Mouse (Mus musculus): ENCODE measurements around the gene Vwa7.
"Not testable (repeated sequence)": the region's sequence is repeated elsewhere in the genome, so short reads cannot be mapped to it uniquely, and the experiment has no call there.

Gene Vwa7

DNA sequence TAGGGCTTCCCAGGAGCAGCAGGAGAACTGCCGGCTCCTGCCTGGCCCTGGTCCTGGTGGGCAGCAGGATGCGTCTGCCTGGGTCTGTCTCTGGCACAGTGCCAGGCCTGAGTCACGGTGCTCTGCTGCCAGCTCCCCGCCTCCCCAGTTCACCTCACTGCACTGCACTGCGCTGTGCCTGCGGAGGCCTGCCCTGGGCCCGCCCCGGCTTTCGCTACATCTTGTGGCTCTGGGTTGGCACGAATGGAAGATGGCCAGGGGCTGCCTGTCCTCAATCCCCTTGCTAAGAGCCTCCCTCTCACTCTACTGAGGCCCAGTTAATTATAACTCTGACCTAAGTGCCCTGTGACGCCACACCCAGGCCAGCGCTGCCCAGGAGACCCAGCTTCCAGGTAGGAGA lies at the start of gene Vwa7:
Gene Vwa7, plus strand, starts transcription at position 204 of the 400 bp plus-strand sequence.
- peak; percentile 63 for DNase-seq

DNA sequence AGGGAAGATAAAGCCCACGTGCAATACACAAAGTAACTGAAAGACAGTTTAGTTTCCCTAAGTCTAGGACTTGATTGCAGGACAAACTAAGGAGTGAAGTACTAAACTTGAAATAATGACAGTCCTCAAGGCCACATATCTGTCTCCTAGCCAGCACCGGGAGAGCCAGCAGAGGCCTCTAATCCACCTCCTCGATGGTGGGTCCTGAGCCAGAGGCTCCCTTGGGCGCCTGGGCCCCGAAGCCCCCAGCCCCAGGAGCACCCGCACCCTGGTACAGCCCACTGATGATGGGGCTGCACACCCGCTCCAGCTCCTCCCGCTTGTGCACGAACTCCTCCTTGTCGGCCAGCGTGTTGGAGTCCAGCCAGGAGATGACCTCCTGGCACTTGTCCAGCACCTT lies 46.6 kb upstream of the Vwa7 start, which contains the start of gene Gm20481:
Gene Gm20481, plus strand, starts transcription at position 91 of the 400 bp plus-strand sequence.
- DNase-seq, result not testable (repeated sequence)

DNA sequence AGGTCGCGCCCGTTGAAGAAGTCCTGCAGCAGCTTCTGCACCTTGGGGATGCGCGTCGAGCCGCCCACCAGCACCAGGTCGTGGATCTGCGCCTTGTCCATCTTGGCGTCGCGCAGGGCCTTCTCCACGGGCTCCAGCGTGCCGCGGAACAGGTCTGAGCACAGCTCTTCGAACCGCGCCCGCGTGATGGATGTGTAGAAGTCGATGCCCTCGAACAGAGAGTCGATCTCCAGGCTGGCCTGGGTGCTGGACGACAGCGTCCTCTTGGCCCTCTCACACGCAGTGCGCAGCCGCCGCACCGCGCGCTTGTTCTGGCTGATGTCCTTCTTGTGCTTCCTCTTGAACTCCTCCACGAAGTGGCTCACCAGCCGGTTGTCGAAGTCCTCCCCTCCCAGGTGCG lies 45.5 kb upstream of the Vwa7 start:
- DNase-seq, result not testable (repeated sequence)

DNA sequence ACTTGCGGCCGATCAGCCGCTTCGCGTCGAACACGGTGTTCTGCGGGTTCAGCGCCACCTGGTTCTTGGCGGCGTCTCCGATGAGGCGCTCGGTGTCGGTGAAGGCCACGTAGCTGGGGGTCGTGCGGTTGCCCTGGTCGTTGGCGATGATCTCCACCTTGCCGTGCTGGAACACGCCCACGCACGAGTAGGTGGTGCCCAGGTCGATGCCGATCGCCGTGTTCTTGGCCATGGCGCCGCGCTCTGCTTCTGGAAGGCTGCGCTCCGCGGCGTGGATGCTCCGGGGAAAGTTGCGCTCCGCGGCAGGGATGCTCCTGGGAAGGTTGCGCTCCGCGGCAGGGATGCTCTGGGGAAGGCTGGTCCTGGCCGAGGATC lies 44.7 kb upstream of the Vwa7 start:
- not testable (repeated sequence) for DNase-seq

DNA sequence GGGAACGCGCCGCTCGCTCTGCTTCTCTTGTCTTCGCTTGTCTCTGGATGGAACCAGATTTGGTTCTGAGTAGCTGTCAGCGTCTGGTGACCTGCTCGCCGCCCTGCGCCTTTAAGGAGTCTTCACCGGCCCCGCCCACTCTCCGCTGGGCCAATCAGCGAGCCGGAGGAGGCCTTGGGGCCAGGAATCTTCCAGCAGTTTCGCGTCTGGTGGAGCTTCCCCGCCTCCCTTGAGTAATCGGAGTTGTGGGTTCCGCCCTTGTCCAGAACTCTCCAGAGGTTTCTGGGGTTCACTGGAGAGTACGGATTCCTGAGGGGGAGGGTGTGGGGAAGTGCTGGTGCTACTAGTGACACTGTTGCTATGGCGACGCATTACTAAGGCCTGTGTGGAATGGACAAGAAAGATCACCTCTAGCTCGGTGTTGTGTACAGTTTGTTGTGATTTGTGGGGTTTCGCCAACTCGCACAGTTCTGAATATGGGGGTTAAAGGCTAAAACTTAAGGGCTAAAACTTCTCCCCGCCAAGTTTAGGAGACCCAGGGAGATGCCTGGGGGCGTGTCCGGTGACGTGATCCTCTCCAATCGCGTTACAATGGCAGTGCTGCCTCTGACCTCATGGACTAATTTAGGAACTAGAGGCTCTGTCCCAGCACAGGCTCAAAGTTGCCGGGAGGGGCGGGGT lies 44.2 kb upstream of the Vwa7 start, which contains the start of the genes Hspa1a and Hspa1l:
Gene Hspa1a, minus strand, starts transcription at position 88 of the 681 bp plus-strand sequence.
Gene Hspa1l, plus strand, starts transcription at position 635 of the 681 bp plus-strand sequence.
- DNase-seq, result peak; percentile 85

DNA sequence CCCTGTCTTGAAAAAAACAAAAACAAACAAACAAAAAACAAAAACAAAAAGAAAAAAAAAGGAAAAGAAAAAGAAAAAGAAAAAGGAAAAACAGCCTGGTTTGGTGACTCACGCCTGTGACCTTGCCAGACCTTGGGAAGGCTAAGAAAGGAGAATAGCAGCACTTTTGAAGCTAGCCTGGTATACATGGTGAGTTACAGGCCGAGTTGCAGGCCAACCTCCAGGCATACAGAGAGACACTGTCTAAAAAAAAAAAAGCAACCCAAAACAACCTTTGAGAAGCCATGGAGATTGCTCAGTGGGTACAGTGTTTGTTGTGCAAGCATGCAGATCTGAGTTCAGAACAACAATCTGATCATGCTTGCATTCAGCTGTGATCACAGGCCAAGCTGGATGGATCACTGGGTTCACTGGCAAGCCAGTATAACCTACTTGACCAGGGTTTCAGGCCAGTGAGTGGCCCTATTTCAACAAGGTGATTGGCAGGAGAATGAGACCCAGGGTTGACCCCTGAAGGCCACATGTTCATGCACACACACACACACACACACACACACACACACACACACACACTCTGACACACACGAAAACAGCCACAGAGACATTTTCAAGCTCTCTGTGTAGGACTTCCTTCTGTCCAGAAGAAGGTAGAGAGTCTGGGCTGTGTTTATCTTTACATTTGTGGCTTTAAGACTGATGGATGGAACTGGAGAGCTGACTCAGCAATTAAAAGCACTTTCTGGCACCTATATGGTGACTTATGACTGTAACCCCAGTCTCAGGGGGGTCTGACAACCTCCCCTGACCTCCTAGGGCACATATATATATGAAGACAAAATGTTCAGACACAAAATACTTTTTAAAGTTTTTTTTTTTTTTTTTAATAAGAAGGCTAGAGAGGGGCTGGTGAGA lies 40.5 kb upstream of the Vwa7 start:
- DNase-seq, result no peak

DNA sequence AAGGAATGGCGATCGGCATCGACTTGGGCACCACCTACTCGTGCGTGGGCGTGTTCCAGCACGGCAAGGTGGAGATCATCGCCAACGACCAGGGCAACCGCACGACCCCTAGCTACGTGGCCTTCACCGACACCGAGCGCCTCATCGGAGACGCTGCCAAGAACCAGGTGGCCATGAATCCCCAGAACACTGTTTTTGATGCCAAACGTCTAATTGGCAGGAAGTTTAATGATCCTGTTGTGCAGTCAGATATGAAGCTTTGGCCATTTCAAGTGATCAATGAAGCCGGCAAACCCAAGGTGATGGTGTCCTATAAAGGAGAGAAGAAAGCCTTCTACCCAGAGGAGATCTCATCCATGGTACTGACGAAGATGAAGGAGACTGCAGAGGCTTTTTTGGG lies 39.4 kb upstream of the Vwa7 start:
- DNase-seq, result no peak

DNA sequence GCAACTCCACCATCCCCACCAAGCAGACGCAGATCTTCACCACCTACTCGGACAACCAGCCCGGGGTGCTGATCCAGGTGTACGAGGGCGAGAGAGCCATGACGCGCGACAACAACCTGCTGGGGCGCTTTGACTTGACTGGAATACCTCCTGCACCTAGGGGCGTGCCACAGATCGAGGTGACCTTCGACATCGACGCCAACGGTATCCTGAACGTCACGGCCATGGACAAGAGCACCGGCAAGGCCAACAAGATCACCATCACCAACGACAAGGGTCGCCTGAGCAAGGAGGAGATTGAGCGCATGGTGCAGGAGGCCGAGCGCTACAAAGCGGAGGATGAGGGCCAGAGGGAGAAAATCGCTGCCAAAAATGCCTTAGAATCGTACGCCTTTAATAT lies 38.1 kb upstream of the Vwa7 start:
- no peak for DNase-seq

DNA sequence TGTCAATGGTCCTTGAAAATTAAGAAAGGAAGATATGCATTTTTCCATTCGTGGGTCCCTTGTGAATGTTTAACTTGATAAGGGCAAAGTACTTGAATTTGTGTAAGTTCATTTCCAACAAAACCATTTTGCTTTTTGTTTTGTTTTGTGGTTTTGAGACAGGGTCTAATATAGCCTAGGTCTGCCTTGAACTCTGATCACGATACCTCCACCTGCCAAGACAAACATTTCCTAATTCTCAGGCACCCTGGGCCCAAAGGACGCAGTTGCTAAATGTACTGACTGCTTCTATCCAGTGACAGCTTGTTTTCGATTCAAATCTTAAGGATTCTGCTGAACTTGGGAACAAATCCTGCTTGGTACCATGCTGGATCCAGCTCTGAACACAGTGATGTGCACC lies 36.7 kb upstream of the Vwa7 start:
- no peak for DNase-seq

DNA sequence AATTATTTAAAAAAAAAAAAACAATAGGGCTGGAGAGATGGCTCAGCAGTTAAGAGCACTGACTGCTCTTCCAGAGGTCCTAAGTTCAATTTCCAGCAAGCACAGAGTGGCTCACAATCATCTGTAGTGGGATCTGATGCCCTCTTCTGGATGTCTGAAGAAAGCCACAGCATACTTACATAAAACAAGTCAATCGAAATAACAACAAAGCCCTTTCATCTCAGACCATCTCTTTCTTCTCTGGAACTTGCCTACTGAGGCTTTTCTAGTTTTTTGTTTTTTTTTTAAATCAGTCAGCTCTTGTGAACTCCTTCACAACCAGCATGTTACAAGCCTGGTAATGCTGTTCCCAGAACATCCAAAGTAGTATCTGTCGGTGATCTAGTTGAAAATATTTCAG lies 35.7 kb upstream of the Vwa7 start:
- DNase-seq, result peak; percentile 55

DNA sequence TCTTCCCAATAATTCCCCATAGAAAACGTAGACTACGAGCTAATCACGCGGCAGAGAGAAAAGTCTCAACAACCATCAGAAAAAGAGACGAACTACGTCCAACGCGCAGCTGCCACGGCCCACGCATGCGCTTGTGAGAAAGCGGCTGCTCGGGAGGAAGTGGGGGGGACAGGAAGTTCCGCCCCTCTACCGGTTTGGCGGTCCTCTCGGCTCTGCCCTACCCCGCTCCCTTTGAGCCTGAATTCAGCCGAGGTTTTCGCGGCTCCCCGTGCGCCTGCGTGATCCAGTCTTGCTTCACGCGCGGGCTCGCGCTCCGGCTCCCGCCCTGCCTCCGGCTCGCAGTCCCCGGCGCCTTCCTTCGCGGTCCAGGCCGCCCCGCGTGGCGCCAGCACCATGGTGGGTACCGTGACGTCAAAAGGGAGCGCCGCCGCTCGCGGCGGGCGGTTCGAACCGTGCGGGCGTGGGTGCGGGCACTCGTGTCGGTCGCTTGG lies 34.6 kb upstream of the Vwa7 start, which contains the start of gene Lsm2:
Gene Lsm2, plus strand, starts transcription at position 173 of the 491 bp plus-strand sequence.
- DNase-seq, result peak; percentile 94

DNA sequence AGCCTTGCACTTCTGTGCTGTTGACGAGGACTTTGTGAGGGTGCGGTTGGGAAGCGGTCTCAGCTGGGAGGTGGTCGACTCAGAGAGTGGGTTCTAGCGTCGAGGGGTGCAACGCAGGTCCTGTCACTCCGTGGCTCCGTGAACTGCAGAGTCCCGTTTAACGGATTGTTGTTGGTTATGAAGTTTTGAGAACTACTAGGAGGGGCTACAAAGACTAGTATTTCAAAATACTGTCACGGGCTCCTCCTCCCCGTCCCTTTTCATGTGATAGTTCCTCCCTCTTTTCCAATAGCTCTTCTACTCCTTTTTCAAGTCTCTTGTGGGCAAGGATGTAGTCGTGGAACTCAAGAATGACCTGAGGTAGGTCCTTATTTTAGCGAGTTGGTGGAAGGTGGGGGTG lies 34.1 kb upstream of the Vwa7 start:
- no peak for DNase-seq

DNA sequence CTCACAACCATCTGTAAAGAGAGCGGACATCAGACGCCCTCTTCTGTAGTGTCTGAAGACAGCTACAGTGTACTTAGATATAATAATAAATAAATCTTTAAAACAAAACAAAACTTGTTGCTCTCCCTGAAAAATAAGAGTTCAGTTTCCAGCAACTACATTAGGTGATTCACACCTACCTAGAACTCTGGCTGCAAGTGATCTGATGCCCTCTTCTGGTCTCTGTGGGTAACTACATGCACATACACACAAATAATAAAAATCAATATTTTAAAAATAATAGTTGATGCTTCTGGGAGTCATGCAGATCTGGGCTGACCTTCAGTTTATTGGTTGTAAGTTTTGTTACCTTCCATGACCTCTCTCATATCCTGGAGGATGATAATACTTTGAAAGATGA lies 32.2 kb upstream of the Vwa7 start:
- no peak for DNase-seq

DNA sequence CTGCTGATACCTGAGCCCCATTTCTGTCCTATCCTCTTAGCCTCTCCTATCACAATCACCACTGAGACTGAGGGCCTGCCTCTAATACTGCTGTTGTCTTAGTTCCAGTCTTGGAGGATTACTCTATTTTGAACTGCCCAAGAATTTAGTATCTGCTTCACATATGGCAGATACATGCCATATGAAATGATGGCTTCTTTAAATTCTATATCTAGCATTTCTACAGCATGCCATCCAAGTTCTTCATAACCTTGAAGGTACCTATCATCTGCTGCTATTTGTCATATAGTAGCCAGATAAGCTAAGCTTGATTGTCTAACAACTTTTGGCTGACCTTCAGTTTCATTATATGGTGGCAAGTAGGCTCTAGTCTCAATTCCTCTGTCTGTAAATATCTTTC lies 21.6 kb upstream of the Vwa7 start:
- DNase-seq, result no peak

DNA sequence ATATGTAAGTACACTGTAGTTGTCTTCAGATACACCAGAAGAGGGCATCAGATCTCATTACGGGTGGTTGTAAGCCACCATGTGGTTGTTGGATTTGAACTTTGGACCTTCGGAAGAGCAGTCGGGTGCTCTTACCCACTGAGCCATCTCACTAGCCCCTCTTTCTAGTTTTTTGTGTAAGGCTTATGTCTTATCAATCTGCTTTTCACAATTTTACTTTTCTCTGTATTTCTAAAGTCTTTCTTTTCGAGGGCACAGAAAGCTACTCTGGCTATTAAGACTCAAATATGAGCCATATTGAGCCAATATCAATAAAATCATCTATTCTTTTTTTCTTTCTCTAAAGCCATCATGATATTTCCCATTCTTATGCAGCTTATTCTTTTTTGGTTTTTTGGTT lies 21.2 kb upstream of the Vwa7 start:
- not testable (repeated sequence) for DNase-seq

DNA sequence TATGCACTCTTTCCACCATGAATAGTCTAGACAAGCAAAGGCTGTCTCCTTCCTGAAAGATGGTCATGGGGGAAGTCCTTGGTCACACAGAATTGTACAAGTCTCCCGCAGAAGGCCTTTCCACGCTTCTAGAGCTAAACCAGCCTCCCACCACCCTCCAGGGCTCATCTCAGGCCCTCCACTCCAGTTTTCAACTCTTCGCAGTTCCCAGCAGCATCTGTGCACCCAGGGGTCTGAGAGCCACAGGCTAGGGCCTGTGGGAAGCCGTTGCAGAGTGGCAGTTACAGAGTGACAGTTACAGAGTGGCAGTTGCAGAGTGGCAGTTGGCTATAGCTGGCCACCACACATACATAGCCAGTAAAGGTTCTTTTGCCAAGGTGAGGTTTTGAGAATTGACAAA lies 20.5 kb upstream of the Vwa7 start:
- not testable (repeated sequence) for DNase-seq

DNA sequence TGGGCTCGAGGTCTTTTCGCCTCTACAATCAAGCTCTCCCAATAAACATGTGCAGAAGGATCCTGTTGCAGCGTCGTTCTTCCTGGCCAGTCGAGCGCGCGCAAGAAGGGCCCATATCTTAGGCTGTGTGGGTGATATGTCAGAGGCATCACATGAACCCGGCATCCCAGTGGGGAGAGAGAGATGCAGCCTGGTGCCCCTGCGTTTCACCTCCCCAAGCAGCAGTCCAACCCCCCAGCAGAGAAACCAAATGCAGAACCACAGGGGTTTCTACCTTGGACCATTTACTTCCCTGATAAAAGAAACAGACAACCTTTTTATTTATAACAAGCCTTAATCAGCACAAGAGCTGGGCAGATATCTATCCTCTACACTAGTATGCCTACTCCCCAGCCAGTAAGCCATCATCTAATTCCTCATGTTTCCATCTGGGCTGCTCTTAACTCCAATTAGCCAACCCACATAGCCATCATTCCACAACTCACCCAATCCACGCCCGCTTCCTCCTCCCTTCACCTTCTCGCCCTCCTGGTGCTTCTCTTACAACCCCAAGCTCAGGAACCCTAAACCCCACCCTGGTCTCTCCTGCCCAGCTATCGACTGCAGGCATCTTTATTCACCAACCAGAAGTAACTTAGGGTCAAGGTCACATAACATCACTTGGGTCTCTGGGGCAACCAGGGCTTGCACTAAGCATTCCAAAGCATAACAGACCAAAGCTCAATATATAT lies 19.8 kb upstream of the Vwa7 start:
- no peak for DNase-seq

DNA sequence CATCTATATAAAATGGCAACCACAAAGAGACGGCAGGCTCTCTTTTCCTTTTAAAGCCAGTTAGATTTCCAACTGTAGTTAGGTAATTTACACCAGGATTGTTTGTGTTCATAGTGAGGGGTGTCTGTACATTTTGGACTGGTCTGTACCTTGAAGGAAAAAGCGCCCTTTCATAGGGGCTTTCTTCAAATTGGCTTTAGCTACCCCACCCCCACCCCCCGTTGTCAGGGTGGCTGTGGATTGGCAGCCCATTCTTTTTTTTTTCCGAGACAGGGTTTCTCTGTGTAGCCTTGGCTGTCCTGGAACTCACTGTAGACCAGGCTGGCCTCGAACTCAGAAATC lies 19.3 kb upstream of the Vwa7 start:
- DNase-seq, result no peak

DNA sequence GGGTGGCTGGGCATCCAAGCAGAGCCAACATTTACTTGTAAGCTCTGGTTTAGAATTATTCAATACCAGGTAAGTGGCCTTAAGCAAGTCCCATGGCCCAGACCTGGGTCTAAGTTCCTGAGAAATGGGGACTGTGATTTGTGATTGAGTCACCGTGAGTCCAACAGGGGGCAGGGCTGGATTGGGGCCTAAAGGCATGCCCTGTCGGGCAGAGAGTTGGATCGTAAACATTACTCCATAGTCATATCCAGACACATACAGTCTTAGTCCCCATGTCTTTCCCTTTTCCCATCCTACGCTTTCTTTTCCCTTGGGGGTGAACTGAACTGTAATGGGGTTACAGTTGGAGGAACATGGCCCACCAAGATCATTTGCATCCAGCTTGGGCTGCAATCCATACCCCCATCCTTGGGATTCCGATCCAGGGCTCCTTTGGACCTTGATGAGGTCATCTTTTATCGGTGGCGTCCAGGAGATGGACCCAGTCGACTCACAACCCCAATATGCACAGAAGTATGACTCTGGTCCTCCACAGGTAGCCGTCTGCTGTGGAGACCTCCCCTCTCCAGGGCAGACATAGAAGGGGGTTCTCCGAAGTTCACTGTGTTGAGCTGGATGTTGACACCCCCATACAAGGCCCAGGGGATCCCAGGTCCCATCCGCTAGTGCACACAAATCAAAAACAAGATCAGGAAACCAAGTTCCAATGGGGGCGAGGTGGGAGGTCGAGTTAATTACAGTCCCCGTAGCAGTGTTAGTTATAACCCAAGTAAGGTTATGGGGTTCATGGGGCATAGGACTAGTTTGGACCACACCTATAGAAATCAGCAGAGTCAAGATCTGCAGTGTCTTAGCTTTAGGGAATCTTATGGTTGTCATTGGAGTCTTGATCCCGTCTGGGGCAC lies 17.6 kb upstream of the Vwa7 start:
- DNase-seq, result peak; percentile 10

DNA sequence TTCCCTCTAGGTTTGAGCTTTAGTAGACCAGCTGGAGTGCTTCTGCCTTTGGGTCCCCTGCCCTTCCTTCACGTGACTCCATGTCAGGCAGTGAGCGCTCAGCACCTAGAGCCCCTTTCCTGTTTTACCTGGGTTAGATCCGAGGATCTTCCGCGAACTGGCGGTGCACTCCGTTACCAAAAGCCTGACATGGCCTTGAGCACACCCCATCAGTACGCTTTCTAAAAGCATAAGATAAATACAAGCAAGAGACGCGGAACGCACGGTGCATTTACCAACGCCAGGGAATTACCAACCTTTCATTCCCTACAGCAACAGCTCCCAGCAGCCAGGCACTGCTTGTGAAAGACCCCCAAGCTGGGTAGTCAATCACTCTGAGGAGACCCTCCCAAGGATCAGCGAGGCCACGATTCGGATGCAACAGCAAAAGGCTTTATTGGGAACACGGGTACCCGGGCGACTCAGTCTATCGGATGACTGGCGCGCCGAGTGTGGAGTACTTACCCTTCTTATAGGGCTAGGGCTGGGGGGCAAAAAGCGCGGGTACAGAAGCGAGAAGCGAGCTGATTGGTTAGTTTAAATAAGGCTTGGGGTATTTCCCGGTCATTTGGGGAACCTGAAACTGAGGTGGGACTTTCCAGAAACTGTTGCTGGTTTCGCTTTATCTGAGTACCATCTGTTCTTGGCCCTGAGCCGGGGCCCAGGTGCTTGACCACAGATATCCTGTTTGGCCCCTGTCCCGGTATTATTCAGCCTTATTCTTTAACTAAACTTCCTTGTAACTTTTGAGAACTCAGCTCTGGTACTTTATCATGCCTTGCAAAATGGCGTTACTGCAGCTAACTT lies 16.3 kb upstream of the Vwa7 start:
- DNase-seq, result peak; percentile 26

Measured in kidney, postnatal 10 days (tissue).